Mouse (Mus musculus) small intestine, adult 2 months (tissue): ENCODE data around the gene Morn1.

Experiments
- CTCF ChIP-seq: fragments of 200-500 bp; IDR thresholded peaks from 2 replicates; pipeline ENCODE4 v1.5.1; 2012; ENCODE audit warnings: low read depth, mild to moderate bottlenecking, control low read depth, inconsistent platforms, low read length, moderate library complexity, mixed read lengths; ENCODE audit not compliant: insufficient replicate concordance, insufficient read length; ENCODE audit errors: extremely low read depth
- POLR2A ChIP-seq: fragments of 200-500 bp; IDR thresholded peaks from 2 replicates; pipeline ENCODE4 v1.6.1; 2012; ENCODE audit warnings: low read depth, mild to moderate bottlenecking, control low read depth, inconsistent platforms, low read length, moderate library complexity

DNA sequence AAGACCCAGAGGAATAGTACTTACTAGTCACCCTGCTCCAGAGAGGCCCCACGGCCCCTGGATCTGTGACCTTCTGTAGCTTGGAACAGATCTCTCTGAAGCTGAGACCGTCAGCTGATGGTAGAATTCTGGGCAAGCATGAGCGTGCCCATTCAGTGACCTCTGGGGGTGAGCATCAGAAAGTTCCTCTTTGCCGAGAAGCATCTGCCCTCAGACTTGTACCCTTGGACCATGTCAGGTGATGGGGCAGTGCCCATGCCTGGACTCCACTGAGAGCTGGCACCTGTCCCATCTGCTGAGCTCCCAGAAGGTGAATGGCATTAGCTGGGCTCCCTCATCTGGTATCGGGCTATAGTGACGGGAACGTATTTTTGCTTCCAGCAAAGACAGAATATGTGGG is 51.5 kb downstream of the Morn1 start:
- TF ChIP-seq POLR2A (no peak), CTCF (no peak)
